Mouse (Mus musculus): ENCODE data around the gene S100a3.

S100a3 gene

GRCm38 (mm10) chr3:90625496-90625895 lies 65.1 kb downstream of the S100a3 start:
- no peak for DNase-seq (ENCODE audit: low read depth, low spot score)

DNA sequence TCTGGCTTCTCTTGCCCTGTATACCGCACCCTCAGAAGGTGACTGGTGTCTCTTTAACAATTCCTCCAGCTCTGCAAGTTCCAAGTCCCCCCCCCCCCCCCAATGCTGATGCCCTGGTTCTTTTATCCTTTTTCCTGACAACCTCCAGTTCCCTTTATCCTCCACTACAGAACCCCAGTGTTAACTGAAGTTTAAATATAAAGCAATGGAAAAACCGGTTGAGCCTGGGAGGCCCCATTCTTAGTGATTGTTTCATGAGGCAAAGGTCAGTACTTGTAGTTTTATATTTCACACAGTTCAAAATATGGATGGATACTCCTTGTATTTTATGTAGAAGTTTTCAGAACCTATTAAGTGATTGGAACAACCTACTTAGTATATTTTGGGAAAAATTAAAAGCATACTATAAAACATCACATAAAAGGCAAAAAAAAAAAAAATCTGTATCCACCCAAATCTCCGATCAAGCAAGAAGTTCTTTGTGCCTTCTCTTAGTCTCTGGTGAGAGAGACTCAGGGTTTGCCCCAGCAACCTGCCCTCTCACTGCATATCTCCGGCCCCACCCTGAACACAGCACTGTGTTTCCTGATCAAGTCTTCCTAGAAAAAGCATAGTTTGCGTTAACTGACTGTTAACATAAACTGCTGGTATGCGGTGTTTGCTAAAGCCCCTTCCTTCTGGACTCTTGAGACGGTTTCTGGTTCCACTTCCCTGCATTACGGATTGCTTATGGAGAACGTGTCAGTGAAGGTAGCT lies 66.1 kb downstream of the S100a3 start:
- DNase-seq (ENCODE audit: low read depth, low spot score), result no peak

GRCm38 (mm10) chr3:90627366-90627765 lies 67.0 kb downstream of the S100a3 start:
- no peak for DNase-seq (ENCODE audit: low read depth, low spot score)

DNA sequence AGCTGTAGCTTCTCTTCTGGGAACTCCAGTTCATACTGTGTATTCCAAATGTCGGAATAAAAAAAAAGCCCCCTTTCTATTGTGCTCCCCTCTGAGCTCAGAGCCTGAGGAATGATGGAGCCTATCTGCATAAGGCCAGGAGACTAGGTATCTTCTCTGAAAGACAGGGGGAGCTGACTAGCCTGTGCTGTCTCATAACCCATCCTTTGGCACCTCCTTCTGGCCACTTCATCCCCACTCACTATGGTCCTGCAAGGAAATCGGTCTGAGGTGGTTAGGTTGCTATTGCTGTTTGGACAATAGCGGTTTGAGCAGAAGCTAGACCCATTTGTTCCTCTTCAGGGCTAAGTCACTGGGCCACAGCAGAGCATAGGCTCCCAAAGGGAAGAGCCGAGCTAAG lies 67.4 kb downstream of the S100a3 start:
- no peak for DNase-seq (ENCODE audit: low read depth, low spot score)

GRCm38 (mm10) chr3:90629298-90629697 lies 68.9 kb downstream of the S100a3 start:
- DNase-seq (ENCODE audit: low read depth, low spot score), result no peak

- DNase-seq (ENCODE audit: low read depth, low spot score), result no peak
Measured at GRCm38 (mm10) chr3:90631984-90632383, 71.6 kb downstream of the S100a3 start.

- no peak for DNase-seq (ENCODE audit: low read depth, low spot score)
Measured at GRCm38 (mm10) chr3:90638511-90639275, 78.3 kb downstream of the S100a3 start.

DNA sequence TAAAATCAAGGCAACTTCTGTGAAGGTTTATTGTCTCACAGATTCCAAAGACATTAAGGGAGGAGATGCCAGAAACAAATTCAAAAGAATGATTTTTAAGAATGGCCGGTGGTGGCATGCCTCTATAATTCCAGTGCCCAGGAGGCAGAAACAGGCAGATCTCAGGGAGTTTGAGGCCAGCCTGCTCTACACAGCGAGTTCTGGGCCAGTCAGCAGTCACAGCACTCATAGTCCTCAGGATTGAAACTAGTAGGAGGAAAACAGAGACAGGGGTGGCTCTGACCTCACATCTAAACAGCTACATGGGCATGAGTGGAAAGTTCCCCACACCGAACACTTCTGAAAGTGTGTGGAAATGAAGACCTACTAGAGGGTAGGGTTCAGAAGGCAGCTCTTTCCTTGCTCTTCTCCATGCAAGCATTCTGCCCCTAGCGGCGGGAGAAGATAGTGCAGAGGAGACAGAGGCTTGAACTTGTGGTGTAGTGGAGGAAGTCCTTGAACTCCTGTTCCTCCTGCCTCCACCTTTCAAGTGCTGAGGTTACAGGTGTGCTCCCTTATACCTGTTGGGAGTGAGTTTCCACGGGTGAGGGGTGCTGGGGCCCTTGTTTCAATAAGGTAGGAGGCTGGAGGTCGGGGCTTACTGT lies 79.3 kb downstream of the S100a3 start:
- peak; percentile 74 for DNase-seq (ENCODE audit: low read depth, low spot score)

DNA sequence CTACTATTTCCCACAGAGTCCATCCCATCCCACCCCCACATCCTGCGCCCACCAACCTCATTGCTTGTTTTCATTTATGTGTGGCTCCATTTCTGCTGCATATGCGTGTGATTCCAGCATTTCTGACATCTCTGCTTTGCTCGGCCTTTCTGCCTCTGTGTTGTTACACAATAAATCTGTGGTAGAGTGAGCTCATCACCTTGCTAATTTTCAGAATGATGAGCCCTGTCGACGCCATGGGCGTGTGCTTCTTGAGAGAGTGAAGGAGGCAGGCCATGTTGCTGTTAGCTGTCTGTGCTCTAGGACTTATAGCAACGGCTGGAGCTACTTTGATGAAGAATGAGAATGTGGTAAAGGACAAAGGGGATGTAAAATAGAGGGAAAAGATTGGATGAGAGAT lies 80.6 kb downstream of the S100a3 start:
- DNase-seq (ENCODE audit: low read depth, low spot score), result no peak

GRCm38 (mm10) chr3:90644220-90644619 lies 83.8 kb downstream of the S100a3 start:
- peak; percentile 46 for DNase-seq (ENCODE audit: low read depth, low spot score)

GRCm38 (mm10) chr3:90647291-90647690 lies 86.9 kb downstream of the S100a3 start:
- DNase-seq (ENCODE audit: low read depth, low spot score), result no peak

- DNase-seq (ENCODE audit: low read depth, low spot score), result no peak
Measured at GRCm38 (mm10) chr3:90648981-90649380, 88.6 kb downstream of the S100a3 start.

- no peak for DNase-seq (ENCODE audit: low read depth, low spot score)
Measured at GRCm38 (mm10) chr3:90649832-90650231, 89.5 kb downstream of the S100a3 start.

Data from ZHBTc4 (cell line).